Mouse (Mus musculus) liver, embryonic 14.5 days (tissue): Measurements from ENCODE around the gene Bmp3. TPM values are rescaled to one million over a fixed set of nuclear protein-coding genes. Genes with fewer than 3 reads are reported as not detected.
A peak's percentile ranks its signal among the peaks of the same experiment; 100 is the strongest.

Source experiments
- ATAC-seq: fragments of 200-750 bp; cut with Nextera tagmentation; 2 replicates; pipeline ENCODE4 v1.8.0; 2017; ENCODE audit warnings: moderate number of reproducible peaks, mild to moderate bottlenecking, moderate library complexity; ENCODE audit not compliant: insufficient read depth
- DNase-seq, 3 experiments: peaks; one replicate each; pipeline ENCODE4 v3.0.0-alpha.2; 2012 to 2013; ENCODE audit warnings: low read depth in 3 of 3, low spot score in 3 of 3
- H3K27ac ChIP-seq: fragments of 300-500 bp; sonication (generic); 2 replicates; pipeline ENCODE4 v1.5.1; 2014; ENCODE audit warnings: moderate library complexity, mild to moderate bottlenecking, control low read depth, inconsistent platforms
- H3K27me3 ChIP-seq: fragments of 300-500 bp; sonication (generic); 2 replicates; pipeline ENCODE4 v1.6.1; 2014; ENCODE audit warnings: mild to moderate bottlenecking, low read length, moderate library complexity; ENCODE audit not compliant: control insufficient read depth, insufficient read depth
- H3K36me3 ChIP-seq: fragments of 300-500 bp; sonication (generic); replicated peaks from 2 replicates; pipeline ENCODE4 v1.6.1; 2014; ENCODE audit warnings: low read depth; ENCODE audit not compliant: control insufficient read depth, insufficient read depth
- H3K4me1 ChIP-seq, 2 experiments: fragments of 200-500 bp in 1 of 2; fragments of 300-500 bp in 1 of 2; sonication (generic) in 1 of 2; replicated peaks; 2 replicates each; pipeline ENCODE4 v1.6.1; 2012 to 2014; ENCODE audit warnings: antibody characterized with exemption in 1 of 2, inconsistent platforms in 1 of 2, low read length in 1 of 2; ENCODE audit not compliant: control insufficient read depth in 2 of 2, insufficient read depth in 2 of 2
- H3K4me2 ChIP-seq: fragments of 300-500 bp; sonication (generic); 2 replicates; pipeline ENCODE4 v1.6.1; 2014; ENCODE audit warnings: low read depth, mild to moderate bottlenecking, control low read depth, moderate library complexity
- H3K4me3 ChIP-seq, 2 experiments: fragments of 200-500 bp in 1 of 2; fragments of 300-500 bp in 1 of 2; sonication (generic) in 1 of 2; 2 replicates each; pipeline ENCODE4 v1.5.1; 2012 to 2014; ENCODE audit warnings: low read depth in 2 of 2, low read length in 2 of 2, mild to moderate bottlenecking in 2 of 2, control low read depth in 1 of 2, inconsistent platforms in 1 of 2, moderate library complexity in 1 of 2; ENCODE audit not compliant: insufficient read depth in 1 of 2
- H3K9ac ChIP-seq: fragments of 300-500 bp; sonication (generic); replicated peaks from 2 replicates; pipeline ENCODE4 v1.6.1; 2014; ENCODE audit warnings: mild to moderate bottlenecking, control low read depth, moderate library complexity
- H3K9me3 ChIP-seq: fragments of 300-500 bp; sonication (generic); 2 replicates; pipeline ENCODE4 v1.6.1; 2016; ENCODE audit warnings: low read length, mixed read lengths; ENCODE audit not compliant: control insufficient read depth
- CTCF ChIP-seq: IDR thresholded peaks from 2 replicates; pipeline ENCODE4 v1.5.1; 2016; ENCODE audit warnings: antibody characterized with exemption, low read depth, control low read depth
- EP300 ChIP-seq: IDR thresholded peaks from 2 replicates; pipeline ENCODE4 v1.6.1; 2016; ENCODE audit warnings: antibody characterized with exemption, low read depth
- WGBS: fragments of 180-500 bp; shearing (Covaris S2); extraction: QIAGEN DNeasy Blood & Tissue Kit; methylation state at CpG from one replicate; pipeline ENCODE4 v1.1.7; 2014; ENCODE audit not compliant: insufficient replicate concordance; 5-methylcytosine and 5-hydroxymethylcytosine counted together
- polyA plus RNA-seq, 2 experiments: library from polyadenylated mRNA; depleted of rRNA in 1 of 2; stranded (reverse) in 1 of 2; unstranded in 1 of 2; fragments of >200 nt; fragmentation: Nextera tagmentation in 1 of 2; extraction: Ambion mirVana in 1 of 2; gene quantifications; 2 replicates each; pipeline versions ENCODE4 v1.2.1 to v1.2.3; 2012 to 2014

Gene Bmp3
- polyA plus RNA-seq, 2 experiments, result 0.04 TPM; not detected in 1

- ATAC-seq (no peak), DNase-seq (no peak)
- H3K4me1 ChIP-seq, result no peaks in the 10 kb centered on the region
- no peaks in the 10 kb centered on the region for H3K27me3 ChIP-seq
- TF ChIP-seq CTCF, result no peak
- TF ChIP-seq EP300, result no peak
- no peaks in the 10 kb centered on the region for H3K9me3 ChIP-seq
- H3K9ac ChIP-seq, result no peak overlapping the region
- H3K4me2 ChIP-seq, result no peak overlapping the region
- 32% methylated on average over 1 of the region's 1 CpGs for WGBS
- no peak overlapping the region for H3K27ac ChIP-seq
- H3K36me3 ChIP-seq, result no peaks in the 10 kb centered on the region
- no peak overlapping the region for H3K4me3 ChIP-seq
These were observed 9.6 kb upstream of the Bmp3 start for GRCm38 (mm10) chr5:98844664-98845063.

- DNase-seq, result no peak
- Histone ChIP-seq H3K36me3 (no peaks in the 10 kb centered on the region), H3K4me1 (no peaks in the 10 kb centered on the region), H3K9ac (no peak overlapping the region), H3K9me3 (no peaks in the 10 kb centered on the region), H3K27me3 (peaks cover 25% of the 10 kb centered on the region), H3K27ac (no peak overlapping the region), H3K4me2 (peak overlapping the region; percentile 40), H3K4me3 (peak overlapping the region in 1 of 2 experiments; percentile 14; a peak in 2 of 4 replicates)
- no peak for ATAC-seq
- 1% methylated on average over 75 of the region's 75 CpGs for WGBS
- TF ChIP-seq CTCF, result no peak
- TF ChIP-seq EP300, result no peak
These were observed 681 bp downstream of the Bmp3 start for GRCm38 (mm10) chr5:98854627-98855564.

- Histone ChIP-seq H3K27me3 (peaks cover 25% of the 10 kb centered on the region), H3K9ac (no peak overlapping the region), H3K4me3 (no peak overlapping the region), H3K4me2 (no peak overlapping the region), H3K9me3 (no peaks in the 10 kb centered on the region), H3K36me3 (no peaks in the 10 kb centered on the region), H3K27ac (no peak overlapping the region), H3K4me1 (no peaks in the 10 kb centered on the region)
- TF ChIP-seq EP300, result no peak
- no peak for TF ChIP-seq CTCF
- DNase-seq, result no peak
- ATAC-seq, result no peak
- 7% methylated on average over 12 of the region's 12 CpGs for WGBS
These were observed 1.5 kb downstream of the Bmp3 start for GRCm38 (mm10) chr5:98855741-98856140.

- H3K9me3 ChIP-seq, result no peaks in the 10 kb centered on the region
- no peak for DNase-seq
- H3K36me3 ChIP-seq, result no peaks in the 10 kb centered on the region
- no peak for ATAC-seq
- H3K4me1 ChIP-seq, result no peaks in the 10 kb centered on the region
- H3K27ac ChIP-seq, result no peak overlapping the region
- no peak overlapping the region for H3K4me3 ChIP-seq
- WGBS, result 49% methylated on average over 7 of the region's 7 CpGs
- no peak overlapping the region for H3K9ac ChIP-seq
- TF ChIP-seq EP300 (no peak), CTCF (no peak)
- H3K27me3 ChIP-seq, result peaks cover 25% of the 10 kb centered on the region
- H3K4me2 ChIP-seq, result no peak overlapping the region
These were observed 2.1 kb downstream of the Bmp3 start for GRCm38 (mm10) chr5:98856356-98856755.

- no peak for TF ChIP-seq EP300
- peak; percentile 40; the same call in 1 of the 2 replicates for TF ChIP-seq CTCF
- 0 out of 4 replicates have a peak, but pooled peaks cover 0 to 3% of the 10 kb centered on the region in 2 experiments for H3K4me1 ChIP-seq
- ATAC-seq (no peak), DNase-seq (peak in 1 of 3 experiments; percentile 7)
- H3K4me3 ChIP-seq, result no peak overlapping the region
- 4% methylated on average over 6 of the region's 6 CpGs for WGBS
- H3K27ac ChIP-seq, result no peak overlapping the region
- no peak overlapping the region for H3K9ac ChIP-seq
- no peaks in the 10 kb centered on the region for H3K9me3 ChIP-seq
- H3K4me2 ChIP-seq, result no peak overlapping the region
- no peaks in the 10 kb centered on the region for H3K27me3 ChIP-seq
- H3K36me3 ChIP-seq, result no peaks in the 10 kb centered on the region
These were observed 9.7 kb downstream of the Bmp3 start for GRCm38 (mm10) chr5:98863891-98864290.
